Mouse (Mus musculus): ENCODE results near the gene Ttl. TPM values are rescaled to one million over a fixed set of nuclear protein-coding genes. Genes with fewer than 3 reads are reported as not detected.

The Ttl gene
- polyA plus RNA-seq, 1 experiment, result 0.32 TPM

DNA sequence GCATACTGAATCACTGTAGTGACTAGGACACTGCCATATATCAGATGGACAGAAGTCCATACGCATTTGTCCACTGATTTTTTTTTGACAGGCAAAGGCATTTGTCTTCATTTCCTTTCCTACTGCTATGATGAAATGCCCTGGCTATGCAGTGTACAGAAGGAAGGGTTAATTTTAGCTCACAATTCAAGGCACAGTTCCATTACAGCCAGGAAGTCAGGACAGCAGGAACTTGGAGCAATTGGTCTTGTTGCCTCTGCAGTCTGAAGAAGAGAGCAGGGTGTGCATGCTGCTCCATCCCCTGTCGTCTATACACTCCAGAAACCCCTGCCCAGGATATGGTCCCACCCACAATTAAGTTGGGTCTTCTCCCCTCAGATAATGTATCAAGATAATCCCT is 13.5 kb downstream of the Ttl start:
- Histone ChIP-seq H3K4me1 (peaks cover 12% of the 10 kb centered on the region; the same call in 1 of the 2 replicates), H3K4me3 (replicated peaks) (no peak overlapping the region), H3K27me3 (replicated peaks) (no peaks in the 10 kb centered on the region), H3K9me3 (peaks cover 6% of the 10 kb centered on the region), H3K36me3 (replicated peaks; ENCODE audit: low read length) (peaks cover 19% of the 10 kb centered on the region)
- no peak for TF ChIP-seq GATA1 (IDR thresholded peaks at IDR 0.05; ENCODE audit: borderline replicate concordance, low read length)
- TF ChIP-seq FLI1 (IDR thresholded peaks at IDR 0.05; ENCODE audit: low read length), result no peak

GRCm38 (mm10) chr2:129081097-129081496 is 15.4 kb downstream of the Ttl start:
- H3K9me3 ChIP-seq, result peaks cover 15% of the 10 kb centered on the region
- H3K4me1 ChIP-seq, result peaks cover 12% of the 10 kb centered on the region; the same call in 1 of the 2 replicates
- peaks cover 23% of the 10 kb centered on the region for H3K36me3 ChIP-seq (replicated peaks; ENCODE audit: low read length)
- TF ChIP-seq GATA1 (IDR thresholded peaks at IDR 0.05; ENCODE audit: borderline replicate concordance, low read length) (no peak), FLI1 (IDR thresholded peaks at IDR 0.05; ENCODE audit: low read length) (no peak)
- H3K27me3 ChIP-seq (replicated peaks), result no peaks in the 10 kb centered on the region
- no peak overlapping the region for H3K4me3 ChIP-seq (replicated peaks)

DNA sequence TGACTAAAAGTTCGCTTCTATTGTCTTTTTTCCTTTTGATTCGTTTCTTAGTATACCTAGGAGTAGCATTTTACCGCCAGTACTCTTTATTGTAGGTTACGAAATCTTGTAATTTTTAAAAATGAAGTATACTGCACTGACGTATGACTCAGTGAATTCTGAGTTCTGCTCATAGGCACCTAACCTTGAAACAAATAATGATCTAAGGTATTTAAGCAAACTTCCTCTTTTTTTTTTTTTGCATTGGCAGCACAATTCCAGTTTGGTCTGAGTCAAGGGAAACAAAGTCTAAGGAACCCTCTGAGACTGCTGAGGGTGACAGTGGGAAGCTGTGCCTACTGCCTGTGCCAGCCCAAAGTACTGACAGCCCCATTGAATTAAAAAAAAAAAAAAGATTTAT is 17.8 kb downstream of the Ttl start:
- H3K27me3 ChIP-seq (replicated peaks), result no peaks in the 10 kb centered on the region
- peaks cover 12% of the 10 kb centered on the region for H3K9me3 ChIP-seq
- TF ChIP-seq GATA1 (IDR thresholded peaks at IDR 0.05; ENCODE audit: borderline replicate concordance, low read length) (no peak), FLI1 (IDR thresholded peaks at IDR 0.05; ENCODE audit: low read length) (no peak)
- H3K4me3 ChIP-seq (replicated peaks), result no peak overlapping the region
- peaks cover 20% of the 10 kb centered on the region for H3K36me3 ChIP-seq (replicated peaks; ENCODE audit: low read length)
- H3K4me1 ChIP-seq, result peaks cover 4% of the 10 kb centered on the region; the same call in 1 of the 2 replicates

GRCm38 (mm10) chr2:129084959-129085358 is 19.2 kb downstream of the Ttl start:
- H3K4me1 ChIP-seq, result no peaks in the 10 kb centered on the region
- peaks cover 9% of the 10 kb centered on the region for H3K9me3 ChIP-seq
- peaks cover 16% of the 10 kb centered on the region for H3K36me3 ChIP-seq (replicated peaks; ENCODE audit: low read length)
- no peaks in the 10 kb centered on the region for H3K27me3 ChIP-seq (replicated peaks)
- TF ChIP-seq FLI1 (IDR thresholded peaks at IDR 0.05; ENCODE audit: low read length) (no peak), GATA1 (IDR thresholded peaks at IDR 0.05; ENCODE audit: borderline replicate concordance, low read length) (no peak)
- no peak overlapping the region for H3K4me3 ChIP-seq (replicated peaks)

- Histone ChIP-seq H3K4me1 (peaks cover 8% of the 10 kb centered on the region), H3K27me3 (replicated peaks) (no peaks in the 10 kb centered on the region), H3K9me3 (peaks cover 9% of the 10 kb centered on the region), H3K36me3 (replicated peaks; ENCODE audit: low read length) (peaks cover 13% of the 10 kb centered on the region), H3K4me3 (replicated peaks) (no peak overlapping the region)
- TF ChIP-seq GATA1 (IDR thresholded peaks at IDR 0.05; ENCODE audit: borderline replicate concordance, low read length), result no peak
- TF ChIP-seq FLI1 (IDR thresholded peaks at IDR 0.05; ENCODE audit: low read length), result no peak
Observed at GRCm38 (mm10) chr2:129087520-129087919, 21.8 kb downstream of the Ttl start.

GRCm38 (mm10) chr2:129090370-129090769 is 24.6 kb downstream of the Ttl start:
- TF ChIP-seq GATA1 (IDR thresholded peaks at IDR 0.05; ENCODE audit: borderline replicate concordance, low read length), result no peak
- TF ChIP-seq FLI1 (IDR thresholded peaks at IDR 0.05; ENCODE audit: low read length), result no peak
- no peak overlapping the region for H3K4me3 ChIP-seq (replicated peaks)
- H3K36me3 ChIP-seq (replicated peaks; ENCODE audit: low read length), result peaks cover 30% of the 10 kb centered on the region
- H3K9me3 ChIP-seq, result peaks cover 5% of the 10 kb centered on the region
- H3K27me3 ChIP-seq (replicated peaks), result no peaks in the 10 kb centered on the region
- peaks cover 9% of the 10 kb centered on the region for H3K4me1 ChIP-seq

- no peak for TF ChIP-seq FLI1 (IDR thresholded peaks at IDR 0.05; ENCODE audit: low read length)
- TF ChIP-seq GATA1 (IDR thresholded peaks at IDR 0.05; ENCODE audit: borderline replicate concordance, low read length), result no peak
- Histone ChIP-seq H3K27me3 (replicated peaks) (no peaks in the 10 kb centered on the region), H3K36me3 (replicated peaks; ENCODE audit: low read length) (peaks cover 24% of the 10 kb centered on the region), H3K9me3 (no peaks in the 10 kb centered on the region), H3K4me1 (peaks cover 9% of the 10 kb centered on the region), H3K4me3 (replicated peaks) (no peak overlapping the region)
Observed at GRCm38 (mm10) chr2:129092810-129093209, 27.1 kb downstream of the Ttl start.

- Histone ChIP-seq H3K4me3 (replicated peaks) (no peak overlapping the region), H3K4me1 (peaks cover 9% of the 10 kb centered on the region), H3K9me3 (no peaks in the 10 kb centered on the region), H3K36me3 (replicated peaks; ENCODE audit: low read length) (peaks cover 21% of the 10 kb centered on the region), H3K27me3 (replicated peaks) (no peaks in the 10 kb centered on the region)
- TF ChIP-seq FLI1 (IDR thresholded peaks at IDR 0.05; ENCODE audit: low read length) (no peak), GATA1 (IDR thresholded peaks at IDR 0.05; ENCODE audit: borderline replicate concordance, low read length) (no peak)
Observed at GRCm38 (mm10) chr2:129093926-129094724, 28.4 kb downstream of the Ttl start.

- H3K27me3 ChIP-seq (replicated peaks), result no peaks in the 10 kb centered on the region
- peaks cover 17% of the 10 kb centered on the region for H3K4me1 ChIP-seq
- peaks cover 35% of the 10 kb centered on the region for H3K36me3 ChIP-seq (replicated peaks; ENCODE audit: low read length)
- peak within 1 kb of the TSS; percentile 99 for H3K4me3 ChIP-seq (replicated peaks)
- no peak for TF ChIP-seq GATA1 (IDR thresholded peaks at IDR 0.05; ENCODE audit: borderline replicate concordance, low read length)
- no peak for TF ChIP-seq FLI1 (IDR thresholded peaks at IDR 0.05; ENCODE audit: low read length)
- no peaks in the 10 kb centered on the region for H3K9me3 ChIP-seq
Observed at GRCm38 (mm10) chr2:129100784-129101310, 35.1 kb downstream of the Ttl start, which contains the start of gene Polr1b. Gene Polr1b, plus strand, starts transcription at chr2:129100995.

GRCm38 (mm10) chr2:129112924-129113323 is 47.2 kb downstream of the Ttl start:
- Histone ChIP-seq H3K27me3 (replicated peaks) (no peaks in the 10 kb centered on the region), H3K9me3 (no peaks in the 10 kb centered on the region), H3K4me3 (replicated peaks) (no peak overlapping the region), H3K4me1 (0 out of 2 replicates have a peak, but pooled peaks cover 3% of the 10 kb centered on the region), H3K36me3 (replicated peaks; ENCODE audit: low read length) (peaks cover 92% of the 10 kb centered on the region)
- no peak for TF ChIP-seq GATA1 (IDR thresholded peaks at IDR 0.05; ENCODE audit: borderline replicate concordance, low read length)
- no peak for TF ChIP-seq FLI1 (IDR thresholded peaks at IDR 0.05; ENCODE audit: low read length)
